Mouse (Mus musculus) ES-E14 (cell line): ENCODE data around the gene Gm20498. TPM values are rescaled to one million over a fixed set of nuclear protein-coding genes. Genes with fewer than 3 reads are reported as not detected.

ENCODE experiments used
- DNase-seq: peaks from one replicate; pipeline ENCODE4 v3.0.0-alpha.2; 2013; ENCODE audit warnings: low read depth, low spot score
- H3K27ac ChIP-seq: 2 replicates; pipeline ENCODE4 v1.5.1; 2012; ENCODE audit warnings: low read depth, mild to moderate bottlenecking, low read length, moderate library complexity, mixed read lengths; ENCODE audit not compliant: poor library complexity, insufficient read depth, severe bottlenecking
- H3K36me3 ChIP-seq: 2 replicates; pipeline ENCODE4 v1.6.1; 2012; ENCODE audit warnings: mild to moderate bottlenecking, low read length, moderate library complexity, mixed read lengths; ENCODE audit not compliant: control insufficient read depth, poor library complexity, insufficient read depth, severe bottlenecking
- H3K4me1 ChIP-seq, 2 experiments: fragments of 150-350 bp in 1 of 2; sonication (generic) in 1 of 2; 2 replicates each; pipeline ENCODE4 v1.6.1; 2012; ENCODE audit warnings: low read length in 2 of 2, mild to moderate bottlenecking in 1 of 2, mixed read lengths in 1 of 2; ENCODE audit not compliant: control insufficient read depth in 2 of 2, insufficient read depth in 2 of 2, poor library complexity in 1 of 2
- H3K4me3 ChIP-seq, 2 experiments: fragments of 150-350 bp in 1 of 2; sonication (generic) in 1 of 2; 2 replicates each; pipeline ENCODE4 v1.5.1; 2012; ENCODE audit warnings: low read length in 2 of 2, low read depth in 1 of 2, mild to moderate bottlenecking in 1 of 2, mixed read lengths in 1 of 2; ENCODE audit not compliant: insufficient read depth in 1 of 2, poor library complexity in 1 of 2, severe bottlenecking in 1 of 2
- H3K9ac ChIP-seq: 2 replicates; pipeline ENCODE4 v1.6.1; 2012; ENCODE audit warnings: low read depth, mild to moderate bottlenecking, low read length, mixed read lengths; ENCODE audit not compliant: poor library complexity, insufficient read depth, severe bottlenecking
- H3K9me3 ChIP-seq: fragments of 150-350 bp; sonication (generic); 2 replicates; pipeline ENCODE4 v1.6.1; 2012; ENCODE audit warnings: low read depth, mild to moderate bottlenecking, low read length; ENCODE audit not compliant: control insufficient read depth, insufficient read depth
- CHD2 ChIP-seq: IDR thresholded peaks from 2 replicates; pipeline ENCODE4 v1.6.1; 2014; ENCODE audit warnings: mild to moderate bottlenecking, low read depth, low read length, inconsistent platforms
- HCFC1 ChIP-seq: IDR thresholded peaks from 2 replicates; pipeline ENCODE4 v1.6.1; 2012; ENCODE audit warnings: low read length, inconsistent platforms, borderline replicate concordance; ENCODE audit not compliant: insufficient read depth
- MAFK ChIP-seq: IDR thresholded peaks from 2 replicates; pipeline ENCODE4 v1.6.1; 2014; ENCODE audit warnings: mild to moderate bottlenecking, low read depth, low read length, inconsistent platforms; ENCODE audit not compliant: insufficient read depth
- ZC3H11A ChIP-seq: IDR thresholded peaks from 2 replicates; pipeline ENCODE4 v1.6.1; 2012; ENCODE audit warnings: low read depth, mild to moderate bottlenecking, inconsistent platforms, low read length, borderline replicate concordance
- ZNF384 ChIP-seq: IDR thresholded peaks from 2 replicates; pipeline ENCODE4 v1.6.1; 2012; ENCODE audit warnings: low read depth, low read length, inconsistent platforms
- in situ Hi-C, 2 experiments: fragments of 600-800 bp; cut with MboI; formaldehyde crosslinking; loops; one replicate each; pipeline ENCODE4 v1.15.1; 2025; ENCODE audit warnings: low sequenced_read_pairs in 2 of 2, inconsistent platforms in 1 of 2; ENCODE audit not compliant: unreplicated experiment in 2 of 2
- total RNA-seq: library from RNA; depleted of rRNA; stranded (reverse); fragments of 300-350 nt; gene quantifications from 2 replicates; pipeline ENCODE4 v1.2.3, GENCODE M21; 2012; rRNA removed

The Gm20498 gene
- 39.0 and 41.0 TPM in 2 replicates for total RNA-seq

- Histone ChIP-seq H3K9me3 (no peaks in the 10 kb centered on the region), H3K36me3 (no peaks in the 10 kb centered on the region), H3K4me3 (peak within 1 kb of the TSS; percentile 80 to 99), H3K9ac (peak within 1 kb of the TSS; percentile 82), H3K27ac (peak within 1 kb of the TSS; percentile 64; the same call in 1 of the 2 replicates), H3K4me1 (peaks cover 0 to 8% of the 10 kb centered on the region in 2 experiments; a peak in 1 of 4 replicates)
- DNase-seq = peak; percentile 70
- TF ChIP-seq MAFK (no peak), HCFC1 (peak; percentile 87), ZNF384 (no peak), CHD2 (no peak)
- in situ Hi-C loops = no loop called here
Measured at GRCm38 (mm10) chr12:81532316-81533028, at the start of gene Gm20498, which contains the start of gene Synj2bp. Gm20498 (minus strand) TSS chr12:81532905. Synj2bp (minus strand) TSS chr12:81532911.

- Histone ChIP-seq H3K4me3 (no peak within 1 kb of the TSS), H3K36me3 (peaks cover 5% of the 10 kb centered on the region), H3K9me3 (peaks cover 5% of the 10 kb centered on the region), H3K27ac (no peak within 1 kb of the TSS), H3K9ac (no peak within 1 kb of the TSS), H3K4me1 (no peaks in the 10 kb centered on the region)
- in situ Hi-C loops = no loop called here
- no peak for DNase-seq
- TF ChIP-seq CHD2 (no peak), ZC3H11A (no peak), MAFK (no peak), HCFC1 (no peak), ZNF384 (no peak)
Measured at GRCm38 (mm10) chr12:81568374-81568773, 35.7 kb upstream of the Gm20498 start, which contains the start of gene Adam21. Adam21 (minus strand) TSS chr12:81568474.

- in situ Hi-C loops = no loop called here
- no peak overlapping the region for H3K9ac ChIP-seq
- H3K4me1 ChIP-seq = no peaks in the 10 kb centered on the region
- H3K4me3 ChIP-seq = no peak overlapping the region
- DNase-seq = no peak
- peaks cover 5% of the 10 kb centered on the region for H3K36me3 ChIP-seq
- TF ChIP-seq ZC3H11A (no peak), CHD2 (no peak), ZNF384 (no peak), MAFK (no peak), HCFC1 (no peak)
- peaks cover 5% of the 10 kb centered on the region for H3K9me3 ChIP-seq
- no peak overlapping the region for H3K27ac ChIP-seq
Measured at GRCm38 (mm10) chr12:81567931-81568330, 35.2 kb upstream of the Gm20498 start.

- Histone ChIP-seq H3K4me1 (no peaks in the 10 kb centered on the region), H3K36me3 (no peaks in the 10 kb centered on the region), H3K4me3 (no peak overlapping the region), H3K9ac (no peak overlapping the region), H3K27ac (no peak overlapping the region), H3K9me3 (peaks cover 5% of the 10 kb centered on the region)
- DNase-seq = no peak
- in situ Hi-C loops = no loop called here
- TF ChIP-seq MAFK = no peak
- no peak for TF ChIP-seq ZNF384
- no peak for TF ChIP-seq HCFC1
- no peak for TF ChIP-seq ZC3H11A
- TF ChIP-seq CHD2 = no peak
Measured at GRCm38 (mm10) chr12:81564173-81564572, 31.5 kb upstream of the Gm20498 start.
